Mouse (Mus musculus): Measurements from ENCODE around the gene Smpdl3b.

GRCm38 (mm10) chr4:132748778-132749177, 8.3 kb downstream of the Smpdl3b start:
- TF ChIP-seq CTCF (conservative IDR thresholded peaks at IDR 0.05; ENCODE audit: insufficient read depth, insufficient read length, low read depth, low read length) (no peak), POLR2A (IDR thresholded peaks at IDR 0.05; ENCODE audit: low read depth, low read length) (no peak)
